Mouse (Mus musculus): ENCODE results near the gene Rnf32.

Rnf32 gene

GRCm38 (mm10) chr5:29195570-29196263 is at the start of gene Rnf32:
Gene Rnf32, plus strand, starts transcription at chr5:29195992.
- peak; percentile 19 to 73 for DNase-seq (ENCODE audit: low spot score in 2 of 2)

GRCm38 (mm10) chr5:29150146-29150545 is 45.6 kb upstream of the Rnf32 start:
- no peak for DNase-seq (ENCODE audit: low spot score in 2 of 2)

GRCm38 (mm10) chr5:29159849-29160248 is 35.9 kb upstream of the Rnf32 start:
- no peak for DNase-seq (ENCODE audit: low spot score in 2 of 2)

GRCm38 (mm10) chr5:29166947-29167346 is 28.8 kb upstream of the Rnf32 start:
- no peak for DNase-seq (ENCODE audit: low spot score in 2 of 2)

GRCm38 (mm10) chr5:29170193-29170592 is 25.6 kb upstream of the Rnf32 start:
- DNase-seq (ENCODE audit: low spot score in 2 of 2), result no peak

- no peak for DNase-seq (ENCODE audit: low spot score in 2 of 2)
Observed at GRCm38 (mm10) chr5:29171165-29171564, 24.6 kb upstream of the Rnf32 start.

- no peak for DNase-seq (ENCODE audit: low spot score in 2 of 2)
Observed at GRCm38 (mm10) chr5:29186798-29187197, 9.0 kb upstream of the Rnf32 start.

- no peak for DNase-seq (ENCODE audit: low spot score in 2 of 2)
Observed at GRCm38 (mm10) chr5:29195231-29195569, 592 bp upstream of the Rnf32 start.

GRCm38 (mm10) chr5:29196264-29196658 is 469 bp downstream of the Rnf32 start:
- no peak for DNase-seq (ENCODE audit: low spot score in 2 of 2)

- no peak for DNase-seq (ENCODE audit: low spot score in 2 of 2)
Observed at GRCm38 (mm10) chr5:29197187-29197586, 1.4 kb downstream of the Rnf32 start.

GRCm38 (mm10) chr5:29198960-29199488 is 3.2 kb downstream of the Rnf32 start:
- no peak for DNase-seq (ENCODE audit: low spot score in 2 of 2)

- no peak for DNase-seq (ENCODE audit: low spot score in 2 of 2)
Observed at GRCm38 (mm10) chr5:29199868-29200267, 4.1 kb downstream of the Rnf32 start.

- no peak for DNase-seq (ENCODE audit: low spot score in 2 of 2)
Observed at GRCm38 (mm10) chr5:29205690-29206089, 9.9 kb downstream of the Rnf32 start.

GRCm38 (mm10) chr5:29211980-29212555 is 16.3 kb downstream of the Rnf32 start:
- DNase-seq (ENCODE audit: low spot score in 2 of 2), result no peak

GRCm38 (mm10) chr5:29217997-29218396 is 22.2 kb downstream of the Rnf32 start:
- no peak for DNase-seq (ENCODE audit: low spot score in 2 of 2)

GRCm38 (mm10) chr5:29224089-29224488 is 28.3 kb downstream of the Rnf32 start:
- no peak for DNase-seq (ENCODE audit: low spot score in 2 of 2)

GRCm38 (mm10) chr5:29230481-29230880 is 34.7 kb downstream of the Rnf32 start:
- DNase-seq (ENCODE audit: low spot score in 2 of 2), result no peak

GRCm38 (mm10) chr5:29238379-29238778 is 42.6 kb downstream of the Rnf32 start:
- no peak for DNase-seq (ENCODE audit: low spot score in 2 of 2)

- no peak for DNase-seq (ENCODE audit: low spot score in 2 of 2)
Observed at GRCm38 (mm10) chr5:29244769-29245168, 49.0 kb downstream of the Rnf32 start.

- no peak for DNase-seq (ENCODE audit: low spot score in 2 of 2)
Observed at GRCm38 (mm10) chr5:29250795-29251495, 55.2 kb downstream of the Rnf32 start.

GRCm38 (mm10) chr5:29251496-29251873 is 55.7 kb downstream of the Rnf32 start:
- DNase-seq (ENCODE audit: low spot score in 2 of 2), result no peak

- no peak for DNase-seq (ENCODE audit: low spot score in 2 of 2)
Observed at GRCm38 (mm10) chr5:29253876-29254275, 58.1 kb downstream of the Rnf32 start.

GRCm38 (mm10) chr5:29270879-29271278 is 75.1 kb downstream of the Rnf32 start:
- DNase-seq (ENCODE audit: low spot score in 2 of 2), result no peak

Measured in spleen, postnatal 10 days (tissue).